Mouse (Mus musculus) spleen, adult 18-20 months (tissue): ENCODE data around the gene Gm5414.

Source experiments
- DNase-seq, 2 experiments: peaks; one replicate each; pipeline ENCODE4 v3.0.0; 2022; ENCODE audit warnings: mixed read lengths in 2 of 2

Gene Gm5414

GRCm38 (mm10) chr15:101627884-101628283 lies at the start of gene Gm5414:
Gene Gm5414, minus strand, starts transcription at chr15:101628188.
- DNase-seq = no peak

GRCm38 (mm10) chr15:101675978-101676377 lies 48.0 kb upstream of the Gm5414 start:
- DNase-seq = no peak

GRCm38 (mm10) chr15:101652736-101653265 lies 24.8 kb upstream of the Gm5414 start:
- DNase-seq = no peak

GRCm38 (mm10) chr15:101647280-101647679 lies 19.3 kb upstream of the Gm5414 start, which contains the start of gene Gm5478:
Gene Gm5478, minus strand, starts transcription at chr15:101647380.
- no peak for DNase-seq

- DNase-seq = no peak
These were observed 28.9 kb downstream of the Gm5414 start for GRCm38 (mm10) chr15:101599123-101599522.

- no peak for DNase-seq
These were observed 39.8 kb downstream of the Gm5414 start for GRCm38 (mm10) chr15:101588216-101588615.

GRCm38 (mm10) chr15:101584456-101584855 lies 43.5 kb downstream of the Gm5414 start:
- no peak for DNase-seq

- no peak for DNase-seq
These were observed 44.6 kb downstream of the Gm5414 start for GRCm38 (mm10) chr15:101583211-101583965.

GRCm38 (mm10) chr15:101581701-101582100 lies 46.3 kb downstream of the Gm5414 start:
- no peak for DNase-seq

GRCm38 (mm10) chr15:101575506-101575905 lies 52.5 kb downstream of the Gm5414 start:
- no peak for DNase-seq
